Mouse (Mus musculus) embryonic facial prominence, embryonic 11.5 days (tissue): Measurements from ENCODE around the gene Msn. TPM values are rescaled to one million over a fixed set of nuclear protein-coding genes. Genes with fewer than 3 reads are reported as not detected.

ENCODE experiments used
- ATAC-seq: fragments of 200-750 bp; cut with Nextera tagmentation; replicated peaks from 2 replicates; pipeline ENCODE4 v1.8.0; 2017; ENCODE audit warnings: low read depth; ENCODE audit not compliant: insufficient number of reproducible peaks, low FRiP score, low TSS enrichment
- DNase-seq: peaks from one replicate; pipeline ENCODE4 v3.0.0-alpha.2; 2015; ENCODE audit warnings: low spot score
- H3K27ac ChIP-seq: fragments of 300-500 bp; sonication (generic); replicated peaks from 2 replicates; pipeline ENCODE4 v1.5.1; 2014; ENCODE audit warnings: mild to moderate bottlenecking, low read depth, low read length, control low read depth
- H3K27me3 ChIP-seq: fragments of 300-500 bp; sonication (generic); 2 replicates; pipeline ENCODE4 v1.6.1; 2014; ENCODE audit warnings: mild to moderate bottlenecking, low read length, moderate library complexity, mixed read lengths; ENCODE audit not compliant: control insufficient read depth, insufficient read depth
- H3K36me3 ChIP-seq: fragments of 300-500 bp; sonication (generic); replicated peaks from 2 replicates; pipeline ENCODE4 v1.6.1; 2014; ENCODE audit warnings: low read depth, mild to moderate bottlenecking, low read length, moderate library complexity, mixed read lengths; ENCODE audit not compliant: control insufficient read depth, insufficient read depth
- H3K4me1 ChIP-seq: fragments of 300-500 bp; sonication (generic); 2 replicates; pipeline ENCODE4 v1.6.1; 2014; ENCODE audit warnings: low read length, mixed read lengths; ENCODE audit not compliant: control insufficient read depth, insufficient read depth
- H3K4me2 ChIP-seq: fragments of 300-500 bp; sonication (generic); 2 replicates; pipeline ENCODE4 v1.6.1; 2014; ENCODE audit warnings: low read depth, mild to moderate bottlenecking, control low read depth, low read length, moderate library complexity
- H3K4me3 ChIP-seq: fragments of 300-500 bp; sonication (generic); 2 replicates; pipeline ENCODE4 v1.5.1; 2014; ENCODE audit warnings: low read depth, low read length, control low read depth
- H3K9ac ChIP-seq: fragments of 300-500 bp; sonication (generic); replicated peaks from 2 replicates; pipeline ENCODE4 v1.6.1; 2014; ENCODE audit warnings: mild to moderate bottlenecking, control low read depth, low read length
- H3K9me3 ChIP-seq: fragments of 300-500 bp; sonication (generic); replicated peaks from 2 replicates; pipeline ENCODE4 v1.6.1; 2016; ENCODE audit warnings: mild to moderate bottlenecking, low read length, inconsistent platforms, mixed read lengths; ENCODE audit not compliant: control insufficient read depth
- WGBS: fragments of 180-500 bp; shearing (Covaris S2); extraction: QIAGEN DNeasy Blood & Tissue Kit; methylation state at CpG from one replicate; pipeline ENCODE4 v1.1.7; 2014; 5-methylcytosine and 5-hydroxymethylcytosine counted together
- polyA plus RNA-seq: library from polyadenylated mRNA; unstranded; fragments of >200 nt; fragmentation: Nextera tagmentation; extraction: Ambion mirVana; gene quantifications from 2 replicates; pipeline ENCODE4 v1.2.1, GENCODE M21; 2014

Msn gene
- polyA plus RNA-seq, 1 experiment from 2014 or later, result 94.2 TPM

GRCm38 (mm10) chrX:96107427-96108291 is 11.8 kb downstream of the Msn start:
- no peak overlapping the region for H3K9ac ChIP-seq
- H3K27me3 ChIP-seq, result no peaks in the 10 kb centered on the region
- ATAC-seq (no peak), DNase-seq (peak; percentile 45)
- H3K4me2 ChIP-seq, result no peak overlapping the region
- no peaks in the 10 kb centered on the region for H3K4me1 ChIP-seq
- no peak overlapping the region for H3K27ac ChIP-seq
- H3K9me3 ChIP-seq, result no peaks in the 10 kb centered on the region
- no peak overlapping the region for H3K4me3 ChIP-seq
- WGBS, result 49% methylated on average over 3 of the region's 3 CpGs
- H3K36me3 ChIP-seq, result no peaks in the 10 kb centered on the region

- ATAC-seq, result no peak
- Histone ChIP-seq H3K9ac (no peak overlapping the region), H3K4me2 (no peak overlapping the region), H3K9me3 (no peaks in the 10 kb centered on the region), H3K4me3 (no peak overlapping the region), H3K27ac (no peak overlapping the region), H3K4me1 (no peaks in the 10 kb centered on the region), H3K36me3 (no peaks in the 10 kb centered on the region), H3K27me3 (no peaks in the 10 kb centered on the region)
- DNase-seq, result no peak
Measured at GRCm38 (mm10) chrX:96113106-96113634, 17.3 kb downstream of the Msn start.

GRCm38 (mm10) chrX:96115501-96115900 is 19.7 kb downstream of the Msn start:
- DNase-seq, result no peak
- Histone ChIP-seq H3K4me1 (no peaks in the 10 kb centered on the region), H3K36me3 (no peaks in the 10 kb centered on the region), H3K27me3 (no peaks in the 10 kb centered on the region), H3K4me2 (no peak overlapping the region), H3K9ac (no peak overlapping the region), H3K9me3 (no peaks in the 10 kb centered on the region), H3K27ac (no peak overlapping the region), H3K4me3 (no peak overlapping the region)
- ATAC-seq, result no peak

GRCm38 (mm10) chrX:96117366-96117765 is 21.5 kb downstream of the Msn start:
- ATAC-seq (no peak), DNase-seq (no peak)
- Histone ChIP-seq H3K4me3 (no peak overlapping the region), H3K27ac (no peak overlapping the region), H3K27me3 (no peaks in the 10 kb centered on the region), H3K36me3 (no peaks in the 10 kb centered on the region), H3K4me1 (no peaks in the 10 kb centered on the region), H3K4me2 (no peak overlapping the region), H3K9me3 (no peaks in the 10 kb centered on the region), H3K9ac (no peak overlapping the region)
- 86% methylated on average over 1 of the region's 1 CpGs for WGBS

- DNase-seq (no peak), ATAC-seq (no peak)
- no peak overlapping the region for H3K9ac ChIP-seq
- H3K27ac ChIP-seq, result no peak overlapping the region
- H3K4me2 ChIP-seq, result no peak overlapping the region
- no peaks in the 10 kb centered on the region for H3K9me3 ChIP-seq
- no peaks in the 10 kb centered on the region for H3K27me3 ChIP-seq
- no peaks in the 10 kb centered on the region for H3K36me3 ChIP-seq
- 70% methylated on average over 2 of the region's 2 CpGs for WGBS
- no peaks in the 10 kb centered on the region for H3K4me1 ChIP-seq
- no peak overlapping the region for H3K4me3 ChIP-seq
Measured at GRCm38 (mm10) chrX:96119997-96120396, 24.2 kb downstream of the Msn start.

- no peak for DNase-seq
- WGBS, result 80% methylated on average over 1 of the region's 1 CpGs
- no peaks in the 10 kb centered on the region for H3K27me3 ChIP-seq
- H3K4me1 ChIP-seq, result no peaks in the 10 kb centered on the region
- no peak overlapping the region for H3K9ac ChIP-seq
- no peaks in the 10 kb centered on the region for H3K36me3 ChIP-seq
- no peaks in the 10 kb centered on the region for H3K9me3 ChIP-seq
- H3K27ac ChIP-seq, result no peak overlapping the region
- no peak overlapping the region for H3K4me2 ChIP-seq
- H3K4me3 ChIP-seq, result no peak overlapping the region
- ATAC-seq, result no peak
Measured at GRCm38 (mm10) chrX:96121912-96122311, 26.1 kb downstream of the Msn start.

GRCm38 (mm10) chrX:96126803-96127202 is 31.0 kb downstream of the Msn start:
- H3K36me3 ChIP-seq, result no peaks in the 10 kb centered on the region
- WGBS, result 84% methylated on average over 3 of the region's 3 CpGs
- DNase-seq (no peak), ATAC-seq (no peak)
- no peaks in the 10 kb centered on the region for H3K4me1 ChIP-seq
- no peaks in the 10 kb centered on the region for H3K9me3 ChIP-seq
- no peak overlapping the region for H3K9ac ChIP-seq
- no peak overlapping the region for H3K4me2 ChIP-seq
- no peak overlapping the region for H3K27ac ChIP-seq
- no peak overlapping the region for H3K4me3 ChIP-seq
- no peaks in the 10 kb centered on the region for H3K27me3 ChIP-seq

GRCm38 (mm10) chrX:96130139-96130538 is 34.3 kb downstream of the Msn start:
- H3K27me3 ChIP-seq, result no peaks in the 10 kb centered on the region
- no peak overlapping the region for H3K9ac ChIP-seq
- H3K4me2 ChIP-seq, result no peak overlapping the region
- H3K9me3 ChIP-seq, result no peaks in the 10 kb centered on the region
- DNase-seq, result no peak
- no peak overlapping the region for H3K27ac ChIP-seq
- no peak overlapping the region for H3K4me3 ChIP-seq
- no peaks in the 10 kb centered on the region for H3K36me3 ChIP-seq
- WGBS, result 52% methylated on average over 5 of the region's 5 CpGs
- H3K4me1 ChIP-seq, result no peaks in the 10 kb centered on the region
- no peak for ATAC-seq
